Mouse (Mus musculus) G1E (cell line): ENCODE data around the gene Atad5.

ENCODE experiments used
- CTCF ChIP-seq: IDR thresholded peaks from 2 replicates; pipeline ENCODE4 v1.5.1; 2012; ENCODE audit warnings: low read depth, low read length, inconsistent platforms, mixed read lengths
- GATA1 ChIP-seq: IDR thresholded peaks from 2 replicates; pipeline ENCODE4 v1.6.1; 2012; ENCODE audit warnings: borderline replicate concordance, low read length, inconsistent platforms, mixed read lengths
- POLR2AphosphoS5 ChIP-seq: IDR thresholded peaks from 2 replicates; pipeline ENCODE4 v1.6.1; 2012; ENCODE audit warnings: low read depth, low read length, inconsistent platforms; ENCODE audit not compliant: insufficient replicate concordance
- TAL1 ChIP-seq: conservative IDR thresholded peaks from 2 replicates; pipeline ENCODE4 v1.6.1; 2012; ENCODE audit warnings: low read depth, low read length, inconsistent platforms, mixed read lengths

DNA sequence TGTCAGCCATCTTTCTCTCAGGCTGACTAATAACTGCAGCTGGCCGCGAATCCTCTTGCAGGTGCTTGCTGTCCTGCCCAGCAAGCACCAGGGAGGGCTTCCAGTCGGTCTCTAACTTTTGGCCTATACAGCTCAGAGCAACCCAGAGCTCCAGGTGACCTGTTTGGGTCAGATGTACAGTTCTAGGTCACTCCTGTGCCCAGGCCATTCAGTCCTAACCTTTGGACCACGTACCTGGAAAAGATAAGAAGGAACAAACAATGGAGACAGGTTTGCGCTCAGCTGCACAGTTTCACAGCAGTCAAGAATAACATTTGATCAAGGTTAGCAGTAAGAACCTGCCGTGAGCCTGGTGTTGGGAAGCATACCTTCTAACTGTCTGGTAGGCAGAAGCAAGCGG is 69.8 kb downstream of the Atad5 start:
- no peak for TF ChIP-seq CTCF
- no peak for TF ChIP-seq TAL1
- no peak for TF ChIP-seq GATA1
- no peak for TF ChIP-seq POLR2AphosphoS5
